Mouse (Mus musculus): ENCODE results near the gene Kbtbd2.

Gene Kbtbd2

DNA sequence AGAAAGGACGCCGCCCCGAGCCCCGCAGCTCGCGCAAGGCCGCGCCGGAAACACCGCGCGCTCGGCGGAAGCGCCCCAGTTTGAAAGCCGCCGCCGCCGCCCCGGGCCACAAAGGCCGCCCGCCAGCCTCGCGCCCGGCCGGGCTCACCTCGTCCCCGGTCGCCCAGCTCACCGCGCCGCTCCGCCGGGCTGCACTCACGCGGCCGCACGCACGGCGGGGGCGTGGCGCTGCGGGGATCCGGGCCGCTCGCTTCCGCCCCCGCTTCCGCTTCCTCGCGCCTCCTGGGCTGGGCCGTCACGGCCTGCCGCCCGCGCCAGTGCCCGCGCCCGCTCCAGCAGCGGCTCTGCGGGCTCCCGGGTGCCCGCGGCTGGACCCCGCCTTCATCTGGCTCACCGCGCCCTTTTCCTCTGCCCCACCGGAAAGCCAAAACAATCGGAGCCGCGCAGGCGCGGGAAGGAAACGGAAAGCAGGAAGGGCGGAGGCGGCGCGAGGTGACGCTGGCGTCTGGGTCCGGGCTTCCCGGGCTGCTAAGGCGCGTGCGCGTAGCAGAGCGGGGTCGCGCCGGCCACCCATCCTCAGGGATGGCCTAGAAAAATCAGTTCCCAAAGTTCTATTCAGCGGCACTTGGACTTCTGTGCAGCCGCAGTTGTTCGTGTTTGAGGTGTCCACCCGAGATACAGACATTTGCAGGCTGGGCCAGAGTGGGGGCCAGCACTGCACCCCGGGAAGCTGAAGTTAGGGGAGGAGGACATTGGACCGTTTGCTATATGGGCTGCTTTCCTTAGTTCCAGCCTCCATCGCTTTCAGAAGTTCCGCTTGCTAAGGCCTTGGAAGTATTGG lies at the start of gene Kbtbd2:
Kbtbd2 (minus strand) TSS at position 503 of the 841 bp plus-strand sequence.
- DNase-seq (ENCODE audit: low read depth) = peak; percentile 88

DNA sequence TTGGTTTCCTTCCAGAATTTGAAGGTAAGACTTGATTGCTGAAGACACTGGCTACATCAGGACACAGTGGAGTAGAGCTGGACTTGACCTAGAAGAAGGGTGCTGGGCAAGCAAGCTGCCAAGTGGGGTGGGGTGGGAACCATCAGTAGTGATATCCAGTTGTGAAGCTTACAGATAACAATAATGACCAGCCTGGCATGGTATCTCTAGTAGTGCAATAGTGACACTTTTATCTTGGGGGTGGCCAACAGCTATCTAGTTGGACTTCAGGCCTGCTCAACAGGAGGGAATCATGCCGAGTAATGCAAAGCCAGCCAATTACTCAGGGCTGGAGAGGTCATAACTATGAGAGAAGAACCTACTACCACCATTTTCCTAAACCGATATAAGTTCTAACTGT lies 46.8 kb upstream of the Kbtbd2 start:
- no peak for DNase-seq (ENCODE audit: low read depth)

DNA sequence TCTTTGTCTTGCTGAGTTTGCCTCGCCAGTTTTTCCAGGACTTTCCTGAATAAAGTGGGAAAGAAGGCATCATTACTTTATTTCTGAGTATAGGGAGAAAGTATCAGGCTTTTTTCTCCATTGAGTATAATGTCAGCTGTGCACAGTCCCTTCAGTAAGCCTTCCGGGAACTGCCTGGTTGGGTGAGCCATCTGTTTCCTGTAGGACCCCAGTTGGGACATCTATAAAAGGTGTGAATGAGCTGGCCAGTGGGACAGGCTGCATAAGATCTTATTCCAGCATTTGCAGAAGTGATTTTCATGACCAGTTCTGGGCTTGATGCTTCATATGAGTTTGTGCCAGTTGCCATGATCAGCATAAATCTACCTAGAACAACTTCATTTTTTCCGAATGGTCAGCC lies 45.6 kb upstream of the Kbtbd2 start:
- no peak for DNase-seq (ENCODE audit: low read depth)

DNA sequence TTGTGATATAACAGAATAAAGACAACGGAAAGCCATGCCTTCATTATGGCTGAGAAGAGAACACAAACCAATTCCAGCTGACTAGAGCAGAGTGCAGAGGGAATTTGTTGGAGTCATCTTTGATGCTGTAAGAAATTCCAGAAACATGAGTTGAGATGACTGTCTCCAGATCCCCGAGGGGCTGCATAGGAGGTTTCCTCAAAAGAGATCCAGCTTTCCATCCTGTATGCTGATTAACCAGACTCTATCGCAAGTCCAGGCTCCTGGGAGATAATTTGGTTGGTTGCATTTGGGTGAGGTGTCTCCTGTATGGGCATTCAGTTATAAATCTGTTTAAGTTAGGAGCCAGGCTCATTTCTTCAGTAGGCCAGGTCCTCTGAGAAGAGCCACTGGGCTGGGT lies 40.0 kb upstream of the Kbtbd2 start:
- no peak for DNase-seq (ENCODE audit: low read depth)

DNA sequence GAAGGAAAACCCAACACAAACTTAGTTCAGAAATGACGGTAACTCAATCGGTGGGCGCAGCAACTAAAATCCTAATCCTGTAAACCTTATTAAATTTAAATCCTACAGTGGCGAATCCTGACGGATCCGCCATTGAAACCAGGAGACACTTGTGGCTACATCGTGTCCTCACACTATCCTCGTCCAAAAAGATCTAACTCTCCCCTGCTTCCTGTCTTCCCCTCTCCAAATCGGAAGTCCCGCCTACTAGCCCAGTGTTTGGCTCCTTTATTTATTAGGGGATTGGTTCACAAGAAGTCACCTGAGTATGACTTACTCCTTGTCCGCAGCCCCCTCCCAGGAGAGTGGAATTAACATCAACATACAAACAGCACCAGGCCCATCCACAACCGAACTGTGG lies 39.6 kb upstream of the Kbtbd2 start:
- DNase-seq (ENCODE audit: low read depth) = no peak

DNA sequence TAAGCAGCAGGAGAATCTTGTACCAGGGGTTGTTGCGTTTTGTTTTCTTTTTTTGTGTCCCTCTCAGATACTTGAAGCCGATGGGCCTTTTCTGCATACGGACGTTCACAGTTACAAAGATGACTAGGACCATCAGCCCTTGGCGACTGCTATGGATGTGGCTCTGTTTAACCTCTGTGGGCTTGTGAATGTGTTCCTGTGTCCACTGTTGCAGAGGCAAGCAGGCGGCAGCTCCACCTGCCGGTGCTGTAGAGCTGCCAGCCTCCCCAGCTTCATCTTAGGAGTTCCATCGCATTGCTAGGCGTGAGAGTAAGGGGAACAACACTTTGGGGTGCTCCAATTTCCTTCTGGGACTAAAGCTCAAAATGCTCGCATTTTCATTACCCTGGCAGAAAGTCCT lies 37.9 kb upstream of the Kbtbd2 start:
- no peak for DNase-seq (ENCODE audit: low read depth)

DNA sequence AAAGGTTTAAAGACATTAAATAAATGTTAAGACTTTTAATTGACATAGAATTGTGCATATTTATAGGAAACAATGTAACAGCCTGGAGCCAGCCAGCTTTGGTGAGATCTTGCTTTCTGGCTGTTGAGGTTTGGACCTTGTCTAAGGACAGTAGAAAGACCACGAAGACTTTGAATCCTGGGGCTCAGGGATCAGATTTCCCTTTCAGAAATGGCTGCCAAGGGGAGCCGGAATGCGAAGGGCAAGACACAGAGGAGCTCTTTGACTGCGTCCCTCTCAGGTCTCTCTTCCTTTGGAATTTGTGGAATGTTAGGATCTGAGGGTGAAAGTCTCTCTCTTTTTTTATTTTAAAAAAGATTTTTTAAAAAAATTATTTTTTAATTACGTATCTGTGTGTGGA lies 37.2 kb upstream of the Kbtbd2 start:
- no peak for DNase-seq (ENCODE audit: low read depth)

DNA sequence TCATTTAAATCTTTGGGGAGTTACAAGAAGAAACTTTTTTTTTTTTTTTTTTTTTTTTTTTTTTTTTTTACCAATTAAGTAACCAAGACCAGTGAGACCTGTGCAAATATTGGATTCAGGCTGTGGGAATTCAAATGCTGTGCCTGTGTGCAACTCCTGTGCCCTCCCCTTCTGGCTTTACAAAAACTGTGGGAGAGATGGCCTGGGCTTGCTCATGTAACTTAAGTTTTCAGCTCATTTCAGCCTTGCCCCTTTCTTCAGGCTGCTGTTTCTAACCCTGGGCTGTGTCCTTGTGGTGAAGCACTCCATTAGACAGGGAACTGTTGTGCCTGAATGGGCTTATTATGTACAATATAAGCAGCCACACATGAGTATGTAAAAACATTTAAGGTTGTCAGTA lies 35.2 kb upstream of the Kbtbd2 start:
- no peak for DNase-seq (ENCODE audit: low read depth)

DNA sequence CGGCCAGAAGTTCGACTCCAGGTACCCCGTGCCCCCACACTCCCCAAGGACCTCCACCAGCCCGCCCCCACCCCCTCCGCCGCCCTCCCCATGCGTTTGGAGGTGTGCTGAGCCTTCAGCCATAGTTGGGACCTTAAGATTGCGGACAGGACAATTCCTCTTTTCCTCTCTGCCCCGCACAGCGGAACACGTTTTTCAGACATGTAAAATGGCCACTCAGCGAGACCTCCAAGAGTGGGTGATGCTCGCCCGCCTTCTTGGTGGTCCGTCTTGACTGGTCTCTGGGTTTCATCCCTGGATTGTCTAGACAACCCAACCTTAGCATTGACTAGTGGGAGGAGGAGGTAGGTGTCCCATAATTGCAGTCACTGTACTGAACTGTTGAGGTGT lies 34.8 kb upstream of the Kbtbd2 start:
- no peak for DNase-seq (ENCODE audit: low read depth)

DNA sequence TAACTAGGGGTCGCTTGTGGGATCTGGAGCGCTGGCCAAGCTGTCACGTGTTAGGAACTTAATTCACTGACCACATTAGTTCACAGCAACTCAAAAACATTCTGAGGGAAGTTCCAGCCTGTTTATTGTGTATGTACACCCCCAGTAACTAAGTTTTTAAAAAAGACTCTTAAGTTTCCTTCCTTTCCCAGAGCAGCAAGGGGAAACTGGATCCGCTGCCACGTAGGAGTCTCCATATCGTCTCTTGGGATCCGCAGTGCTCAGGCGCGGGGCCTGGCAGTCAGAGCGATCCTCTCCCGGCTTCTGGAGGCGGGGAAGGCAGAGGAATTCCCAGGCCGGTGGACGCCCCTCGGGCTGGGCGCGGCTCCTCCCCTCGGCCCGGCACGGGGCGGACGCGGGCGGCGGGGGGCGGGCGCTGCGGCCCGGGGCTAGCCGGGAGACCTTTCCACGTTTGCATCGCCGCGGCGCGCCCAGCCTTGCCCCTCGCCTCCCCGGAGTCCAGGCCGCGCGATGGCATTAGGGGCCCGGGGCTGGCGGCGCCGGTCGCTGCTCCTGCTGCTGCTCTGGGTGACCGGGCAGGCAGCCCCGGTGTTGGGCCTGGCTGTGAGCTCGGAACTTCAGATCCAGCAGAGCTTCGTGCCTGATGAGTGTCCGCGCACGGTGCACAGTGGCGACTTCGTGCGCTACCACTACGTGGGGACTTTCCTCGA lies 34.2 kb upstream of the Kbtbd2 start, which contains the start of gene Fkbp9:
Fkbp9 (plus strand) TSS at position 363 of the 710 bp plus-strand sequence.
- DNase-seq (ENCODE audit: low read depth) = no peak

DNA sequence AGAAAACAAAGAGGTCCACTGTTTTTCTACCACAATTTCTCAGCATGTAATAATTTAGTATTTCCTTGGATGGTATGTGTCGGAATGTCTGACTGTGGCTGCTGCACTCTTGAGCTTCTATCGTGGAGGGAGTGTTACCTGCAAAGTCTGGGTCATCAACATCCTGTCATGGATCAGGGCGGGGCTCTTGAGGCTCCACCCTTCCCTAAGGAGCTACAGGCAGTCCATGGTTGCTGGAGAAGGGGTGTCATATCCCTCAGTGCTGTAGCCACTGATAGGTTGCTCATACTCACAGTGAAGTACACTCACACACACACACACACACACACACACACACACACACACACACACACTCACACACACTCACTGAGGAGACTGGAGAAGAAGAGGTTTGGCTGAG lies 28.0 kb upstream of the Kbtbd2 start:
- DNase-seq (ENCODE audit: low read depth) = no peak

DNA sequence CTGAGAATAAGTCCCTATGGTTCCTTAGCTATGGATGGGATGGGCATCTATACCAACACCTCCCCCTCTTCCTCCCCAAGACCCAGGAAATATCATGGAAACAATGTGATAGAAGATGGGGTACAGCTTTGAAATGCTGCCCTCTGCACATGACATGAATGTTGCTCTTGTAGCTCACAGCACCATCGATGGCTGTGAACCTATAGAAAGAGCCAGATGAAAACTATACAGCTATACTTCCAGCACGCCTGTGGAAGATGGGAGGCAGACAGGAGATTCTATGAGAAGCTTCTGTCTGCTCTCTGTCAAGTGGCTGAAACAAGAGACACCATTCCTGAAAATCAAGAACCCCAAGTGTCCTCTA lies 21.5 kb upstream of the Kbtbd2 start:
- no peak for DNase-seq (ENCODE audit: low read depth)

DNA sequence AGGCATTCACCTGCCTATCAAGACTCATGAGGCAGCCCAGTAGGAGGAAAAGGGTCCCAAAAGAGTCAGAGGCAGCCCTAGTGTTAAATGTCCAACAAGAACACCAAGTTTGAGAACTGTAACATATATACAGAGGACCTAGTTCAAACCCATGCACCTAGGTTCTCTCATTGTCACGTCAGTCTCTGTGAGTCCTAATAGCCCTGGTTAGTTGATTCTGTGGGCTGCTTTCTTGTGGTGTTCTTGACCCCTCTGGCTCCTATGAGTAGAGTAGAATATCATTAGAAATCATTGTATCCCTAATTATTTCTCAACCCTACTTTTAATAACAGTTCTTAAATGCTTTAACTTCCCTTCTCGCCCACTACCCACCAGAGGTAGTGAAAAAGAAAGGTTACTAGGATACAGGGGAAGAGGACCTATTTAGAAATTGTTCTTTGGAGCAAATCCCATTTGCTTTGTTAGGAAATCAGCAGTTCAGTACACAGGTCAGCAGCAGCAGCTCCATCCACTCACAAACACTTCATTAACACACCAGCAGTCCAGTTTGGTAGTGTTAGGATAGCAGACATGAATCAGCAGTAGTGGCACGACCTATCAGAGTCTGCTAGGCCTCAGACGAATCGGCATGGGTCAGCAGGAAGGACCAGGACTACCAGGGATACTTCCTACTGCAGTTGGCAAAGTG lies 21.0 kb upstream of the Kbtbd2 start:
- DNase-seq (ENCODE audit: low read depth) = no peak

DNA sequence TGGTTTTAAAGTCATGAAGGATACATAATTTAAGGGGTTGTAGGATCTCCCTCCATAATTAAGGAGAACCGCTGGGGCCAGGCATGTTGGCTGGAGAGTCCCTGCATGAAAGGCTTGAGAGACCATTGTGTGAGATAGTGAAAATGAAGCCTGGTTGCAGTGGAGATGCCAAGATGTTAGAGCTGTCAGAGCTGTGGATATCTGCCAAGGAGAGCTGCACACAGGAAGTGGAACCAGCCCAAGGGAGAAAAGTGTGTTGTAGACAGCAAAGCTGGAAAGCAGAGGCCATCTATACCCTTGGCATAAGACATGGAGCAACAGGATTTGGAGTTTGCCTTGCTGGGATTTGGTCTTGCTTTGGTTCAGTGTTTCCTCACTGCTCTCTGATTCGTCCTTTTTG lies 15.7 kb upstream of the Kbtbd2 start:
- no peak for DNase-seq (ENCODE audit: low read depth)

DNA sequence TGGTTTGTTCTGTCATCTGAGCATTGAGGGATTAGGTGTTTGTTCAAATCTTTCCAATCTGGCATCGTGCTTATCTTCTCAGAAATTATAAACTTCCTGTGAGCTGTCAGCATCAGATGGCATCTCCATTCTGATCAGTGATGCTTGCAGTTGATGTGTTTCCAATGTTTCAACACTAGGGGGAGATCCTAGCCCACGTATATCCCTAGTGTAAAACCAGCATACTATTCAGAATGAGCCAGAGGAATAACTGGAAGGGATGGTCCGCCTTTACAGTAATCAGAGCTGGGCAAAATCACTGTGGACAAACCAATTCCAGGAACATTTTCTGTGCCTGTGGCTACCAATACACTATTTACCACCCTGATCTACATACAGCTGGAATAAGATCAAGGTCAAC lies 11.0 kb upstream of the Kbtbd2 start:
- DNase-seq (ENCODE audit: low read depth) = peak; percentile 72

DNA sequence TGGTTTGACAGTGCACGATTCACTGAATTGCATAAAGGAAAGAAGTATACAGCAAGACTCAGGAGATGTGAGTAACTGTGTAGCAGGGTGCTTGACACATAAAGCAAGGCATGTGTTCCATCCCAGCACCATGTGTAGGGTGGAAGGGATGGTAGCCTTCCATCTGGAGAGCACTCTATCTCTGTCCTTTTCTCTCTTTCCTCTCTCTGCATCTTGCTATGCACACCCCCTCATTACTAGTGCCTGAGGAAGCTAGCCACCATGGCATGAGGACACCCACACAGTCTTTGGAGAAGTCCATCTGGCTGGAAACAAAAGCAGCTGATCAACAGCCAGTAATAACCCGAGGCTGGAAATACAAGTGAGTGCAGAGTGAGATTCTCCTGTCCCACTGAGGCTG lies 8.6 kb upstream of the Kbtbd2 start:
- DNase-seq (ENCODE audit: low read depth) = no peak

DNA sequence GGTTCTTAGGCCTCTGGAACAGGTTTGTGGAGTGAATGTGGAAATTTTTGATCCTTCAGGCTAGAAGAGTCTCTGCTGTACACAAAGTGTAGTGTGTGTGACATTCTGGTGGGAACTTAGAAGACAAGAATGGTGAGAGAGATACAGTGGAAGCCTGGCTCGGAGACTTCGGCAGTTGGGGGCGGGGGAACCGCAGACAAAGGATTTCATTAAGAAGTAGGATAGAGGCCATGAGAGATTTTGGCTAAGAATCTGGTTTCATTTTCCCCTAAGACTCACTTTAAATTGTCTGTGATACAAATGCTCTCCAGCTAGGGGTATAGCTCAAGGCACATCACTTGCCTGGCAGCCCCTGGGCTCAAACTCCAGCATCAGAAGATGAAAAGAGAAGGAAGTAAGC lies 7.4 kb upstream of the Kbtbd2 start:
- no peak for DNase-seq (ENCODE audit: low read depth)

DNA sequence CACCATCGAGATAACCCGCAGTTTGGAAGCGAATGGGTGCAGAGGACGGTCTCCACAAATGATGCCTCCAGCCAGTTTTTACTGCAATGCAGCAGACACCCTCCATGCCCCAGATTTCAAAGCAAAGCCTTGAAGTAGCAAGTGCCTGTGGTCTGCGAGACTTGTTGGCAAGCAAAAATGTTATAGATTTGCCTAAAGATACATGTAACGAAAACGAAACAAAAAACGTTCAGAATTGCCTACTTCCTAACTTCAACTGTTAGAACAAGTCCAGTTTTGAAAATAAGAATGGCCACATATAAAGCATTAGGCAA lies 496 bp upstream of the Kbtbd2 start:
- no peak for DNase-seq (ENCODE audit: low read depth)

DNA sequence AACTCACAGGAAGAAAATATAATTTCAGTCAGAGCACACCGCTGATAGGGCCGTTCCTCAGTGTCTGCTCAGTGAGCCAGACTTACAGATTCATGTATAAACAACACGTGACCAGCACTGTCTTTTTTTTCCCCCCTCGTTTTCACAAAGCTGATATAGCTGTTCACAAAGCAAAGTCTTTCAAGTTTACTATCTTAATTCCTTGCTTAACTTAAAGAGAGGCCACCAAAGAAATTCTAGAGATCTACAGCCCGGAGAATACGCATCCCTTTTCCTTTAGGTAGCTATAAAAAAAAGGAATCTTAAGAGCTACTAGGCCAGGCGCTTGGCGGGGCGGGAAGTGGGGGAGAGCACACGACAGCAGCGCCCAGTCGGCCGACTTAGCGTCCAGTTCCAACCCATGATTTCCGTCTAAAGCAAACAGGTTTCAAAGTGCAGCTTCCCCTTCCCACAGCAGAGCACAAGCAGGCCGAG lies 908 bp downstream of the Kbtbd2 start:
- peak; percentile 83 for DNase-seq (ENCODE audit: low read depth)

DNA sequence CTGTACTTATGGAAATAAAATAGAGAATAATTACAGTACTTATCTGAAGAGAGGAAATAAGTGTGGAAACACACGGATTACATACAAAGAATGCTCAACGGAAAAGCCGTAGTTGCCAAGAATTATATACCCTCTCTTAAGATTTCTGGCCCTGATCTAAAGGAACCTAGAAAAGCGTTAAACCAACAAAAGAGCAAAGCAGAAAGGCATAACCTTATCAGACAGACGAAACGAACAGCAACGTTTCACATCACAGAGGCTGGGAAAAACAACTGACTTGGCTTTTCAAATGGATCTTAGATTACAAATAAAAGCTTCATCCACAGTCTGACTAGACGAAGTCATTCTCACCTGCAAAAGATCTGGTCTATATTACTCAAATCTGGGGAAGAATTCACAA lies 1.4 kb downstream of the Kbtbd2 start:
- DNase-seq (ENCODE audit: low read depth) = no peak

DNA sequence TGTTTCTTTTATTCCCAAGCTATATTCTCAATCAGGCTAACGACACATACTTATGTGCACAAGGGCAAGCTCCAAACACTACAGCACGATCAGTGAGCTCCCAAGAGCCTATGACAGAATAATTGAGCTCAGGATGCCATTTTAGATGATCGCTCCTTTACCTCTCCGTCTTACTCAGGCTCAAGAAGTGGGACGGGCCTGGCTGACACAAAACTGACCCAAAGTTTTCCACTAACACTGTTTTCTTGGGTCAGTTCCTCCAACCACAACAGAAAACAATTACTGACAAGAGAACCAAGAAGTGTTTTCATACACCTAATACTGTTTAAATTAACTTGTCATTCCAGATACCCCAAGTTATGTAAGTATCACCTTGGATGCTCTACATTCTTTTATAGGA lies 2.8 kb downstream of the Kbtbd2 start:
- no peak for DNase-seq (ENCODE audit: low read depth)

DNA sequence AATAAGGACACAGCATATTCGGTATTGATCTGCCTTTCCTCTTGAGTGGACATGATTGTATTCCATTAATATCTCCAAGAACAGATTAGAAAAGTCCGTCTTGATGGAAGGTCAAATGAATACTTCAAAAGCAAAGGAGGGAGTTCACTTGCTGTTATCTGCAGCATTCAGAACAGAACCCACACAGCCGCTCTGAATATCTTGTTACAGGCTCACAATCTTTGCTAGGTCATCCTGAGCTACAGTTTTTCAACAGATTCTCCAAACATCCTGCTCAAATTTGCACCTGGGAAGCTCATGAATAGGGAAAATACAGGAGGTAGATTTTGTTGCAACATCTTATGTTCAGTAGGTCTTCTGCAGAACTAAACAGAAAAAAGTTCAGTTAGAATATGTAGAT lies 8.3 kb downstream of the Kbtbd2 start:
- DNase-seq (ENCODE audit: low read depth) = no peak

DNA sequence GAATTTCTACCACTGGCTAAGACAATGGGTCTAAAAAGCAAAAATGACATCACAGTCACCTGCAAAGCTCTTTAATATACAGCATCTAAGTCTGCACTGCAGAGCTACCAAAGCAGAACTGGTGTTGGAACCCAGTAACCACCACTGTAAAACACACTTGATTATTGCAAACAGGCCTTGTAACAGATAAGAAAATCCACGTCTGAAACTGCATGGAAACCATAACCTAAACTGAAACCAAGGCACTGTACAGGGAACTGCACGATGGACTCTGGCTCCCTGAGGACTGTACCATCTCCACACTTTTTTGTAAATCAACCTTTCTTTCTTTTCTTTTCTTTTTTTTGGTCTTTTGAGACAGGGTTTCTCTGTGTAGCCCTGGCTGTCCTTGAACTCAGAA lies 9.9 kb downstream of the Kbtbd2 start:
- no peak for DNase-seq (ENCODE audit: low read depth)

Data from 416B (cell line).